Mouse (Mus musculus): ENCODE results near the gene Nhlrc4. TPM values are rescaled to one million over a fixed set of nuclear protein-coding genes. Genes with fewer than 3 reads are reported as not detected.

Gene Nhlrc4
- polyA plus RNA-seq, 2 experiments from 2014 or later, result not detected

DNA sequence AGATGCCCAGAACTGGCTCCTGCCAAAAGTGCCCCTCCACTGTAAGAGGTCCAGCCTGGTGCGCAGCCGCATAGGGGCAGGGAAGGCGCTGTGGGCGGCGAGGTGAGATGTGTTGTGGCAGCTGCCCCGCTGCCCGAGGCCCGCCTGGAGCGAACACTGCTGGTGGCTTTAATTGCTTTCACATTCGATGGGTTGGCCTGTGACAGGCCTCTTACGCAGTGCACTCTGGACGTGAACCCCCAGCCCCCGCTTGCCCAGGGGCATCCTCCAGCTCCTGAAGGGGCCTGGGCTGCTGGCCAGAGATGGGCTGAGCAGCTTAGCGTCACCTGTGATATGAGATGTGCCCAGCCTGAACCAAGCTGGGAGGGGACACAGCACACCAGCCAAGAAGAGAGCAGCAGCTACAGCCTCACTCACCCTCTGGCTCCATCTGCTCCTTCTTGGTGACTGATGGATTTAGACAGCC lies 12.9 kb upstream of the Nhlrc4 start:
- ATAC-seq, result no peak

DNA sequence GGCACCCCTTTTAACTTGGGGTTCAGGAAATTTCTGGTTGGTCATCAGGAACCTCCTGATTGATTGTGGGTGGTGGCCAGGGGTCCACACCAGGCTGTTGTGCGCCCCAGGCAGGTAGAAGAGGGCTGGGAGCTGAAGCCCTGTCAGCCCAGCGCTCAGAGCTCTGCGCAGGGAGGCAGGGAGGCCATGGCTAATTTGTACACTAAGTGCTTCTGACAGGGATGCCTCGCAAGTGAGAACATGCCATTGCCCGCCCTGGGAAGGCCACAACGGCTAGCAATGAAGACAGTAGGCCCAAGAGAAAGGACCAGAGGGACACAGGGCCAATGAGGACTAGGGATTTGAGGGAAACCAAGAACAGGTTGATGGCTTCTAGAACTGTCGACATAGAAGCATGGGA lies 11.9 kb upstream of the Nhlrc4 start:
- ATAC-seq, result no peak

DNA sequence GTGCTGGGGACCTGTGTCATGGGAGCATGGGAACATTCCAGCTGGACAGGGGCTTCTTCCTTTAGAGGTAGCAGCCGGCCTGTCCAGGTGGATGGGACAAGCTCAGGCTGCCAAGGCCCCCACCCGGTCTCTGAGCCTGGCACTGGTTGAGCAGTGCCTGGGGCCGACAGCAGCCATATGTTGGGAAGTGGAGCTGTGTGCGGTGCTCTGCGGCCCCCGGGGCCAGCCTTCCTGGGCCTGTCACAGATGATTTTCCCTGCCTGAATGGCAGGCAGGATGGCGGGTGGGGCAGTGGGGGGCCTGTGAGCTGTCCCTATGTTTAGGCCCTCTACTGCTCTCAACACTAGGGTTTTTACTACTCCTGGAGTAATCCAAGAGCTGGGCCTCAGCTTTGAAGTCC lies 11.4 kb upstream of the Nhlrc4 start:
- no peak for ATAC-seq

DNA sequence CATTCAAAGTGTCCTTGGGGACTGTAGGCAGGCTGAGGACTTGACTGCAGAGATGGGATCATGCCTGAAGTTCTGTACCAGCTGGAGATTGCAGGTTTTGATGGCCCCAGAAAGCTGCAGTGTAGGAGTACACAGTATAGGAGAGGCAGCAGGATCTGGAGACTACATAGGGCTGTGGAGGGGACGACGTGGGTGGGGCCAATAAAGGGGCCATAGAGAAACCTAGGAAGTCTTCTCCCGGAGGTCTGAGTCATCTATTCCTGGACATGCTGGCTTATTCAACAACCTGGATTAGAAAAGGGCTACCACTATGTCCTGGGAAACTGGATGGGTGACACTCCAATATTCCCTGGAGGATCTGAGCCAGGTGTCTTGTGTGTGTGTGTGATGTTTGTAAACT lies 11.0 kb upstream of the Nhlrc4 start:
- ATAC-seq, result no peak

DNA sequence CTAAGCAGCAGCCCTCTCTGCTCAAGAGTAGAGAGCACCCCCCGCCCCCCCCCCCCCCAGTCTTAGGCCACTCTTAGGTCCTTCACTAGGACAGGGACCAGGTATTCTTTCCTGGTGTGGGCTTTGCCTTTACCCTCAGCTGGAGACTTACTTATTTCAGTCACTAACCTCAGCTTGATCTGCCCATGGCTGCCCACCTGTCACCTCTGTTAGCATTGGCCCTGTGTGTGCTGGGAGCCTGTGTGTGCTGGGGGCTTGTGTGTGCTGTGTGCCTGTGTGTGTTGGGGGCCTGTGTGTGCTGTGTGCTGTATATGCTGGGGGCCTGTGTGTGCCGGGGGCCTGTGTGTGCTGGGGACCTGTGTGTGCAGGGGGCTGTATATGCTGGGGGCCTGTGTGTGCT lies 9.9 kb upstream of the Nhlrc4 start:
- no peak for ATAC-seq

DNA sequence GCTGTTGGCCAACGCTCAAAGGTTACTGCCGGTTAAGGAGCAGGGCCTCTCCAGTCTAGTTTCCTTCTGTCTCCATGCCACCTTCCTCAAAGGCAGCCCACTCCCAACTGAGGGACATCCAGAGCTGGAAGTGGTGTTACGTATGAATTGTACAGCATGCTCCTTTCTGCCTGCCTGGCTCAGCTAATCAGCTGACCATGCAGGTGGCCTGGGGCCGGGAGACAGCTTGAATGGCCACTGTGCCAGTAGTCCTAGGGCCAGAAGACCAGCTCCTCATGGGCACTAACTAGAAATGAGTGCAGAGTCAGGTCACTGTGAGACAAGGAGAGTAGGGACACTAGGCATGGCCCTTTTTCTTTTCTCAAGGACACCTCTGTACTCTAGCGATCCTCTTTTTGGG lies 8.4 kb upstream of the Nhlrc4 start:
- ATAC-seq, result no peak

DNA sequence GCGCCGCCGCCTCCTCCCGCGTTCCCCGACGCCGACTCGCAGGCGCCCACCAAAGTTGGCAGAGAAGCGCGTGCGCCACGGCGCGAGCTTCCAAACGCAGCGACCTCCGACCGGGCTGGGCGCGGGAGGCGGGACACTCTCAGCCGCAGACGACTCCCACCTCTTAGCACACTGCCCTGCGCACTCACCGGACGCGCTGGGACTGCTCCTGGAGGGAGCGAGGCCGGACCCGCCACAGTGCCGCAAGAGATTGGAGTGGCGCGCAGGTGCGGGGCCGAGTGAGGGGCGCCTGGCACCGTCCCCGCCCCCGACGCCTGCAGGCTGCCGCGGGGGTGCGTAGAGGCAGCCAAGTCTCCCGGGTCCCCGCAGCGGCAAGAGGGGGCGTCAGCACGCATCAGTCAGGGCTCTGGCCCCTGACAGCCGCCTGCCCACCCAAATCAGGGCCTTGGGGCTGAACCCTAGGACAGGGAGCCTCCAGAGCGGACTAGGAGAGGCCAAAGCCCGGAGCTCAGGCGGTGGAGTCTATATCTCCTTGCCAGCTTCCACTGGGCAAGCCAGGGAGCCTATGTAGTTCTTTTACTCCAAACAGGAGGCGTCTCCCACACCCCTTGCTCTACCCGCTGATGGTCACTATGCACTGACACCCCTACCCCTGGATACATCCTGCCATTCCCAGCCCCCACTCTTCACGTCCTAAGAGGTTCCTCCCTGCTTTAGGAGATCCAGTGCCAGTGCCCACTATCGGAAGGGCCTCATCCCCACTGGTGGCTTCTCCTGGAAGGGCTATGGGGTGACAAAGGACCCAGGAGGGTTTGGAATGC lies 7.3 kb upstream of the Nhlrc4 start, which contains the start of gene A930017K11Rik:
TSS of gene A930017K11Rik (minus strand) at position 763 of the 821 bp plus-strand sequence.
- no peak for ATAC-seq

DNA sequence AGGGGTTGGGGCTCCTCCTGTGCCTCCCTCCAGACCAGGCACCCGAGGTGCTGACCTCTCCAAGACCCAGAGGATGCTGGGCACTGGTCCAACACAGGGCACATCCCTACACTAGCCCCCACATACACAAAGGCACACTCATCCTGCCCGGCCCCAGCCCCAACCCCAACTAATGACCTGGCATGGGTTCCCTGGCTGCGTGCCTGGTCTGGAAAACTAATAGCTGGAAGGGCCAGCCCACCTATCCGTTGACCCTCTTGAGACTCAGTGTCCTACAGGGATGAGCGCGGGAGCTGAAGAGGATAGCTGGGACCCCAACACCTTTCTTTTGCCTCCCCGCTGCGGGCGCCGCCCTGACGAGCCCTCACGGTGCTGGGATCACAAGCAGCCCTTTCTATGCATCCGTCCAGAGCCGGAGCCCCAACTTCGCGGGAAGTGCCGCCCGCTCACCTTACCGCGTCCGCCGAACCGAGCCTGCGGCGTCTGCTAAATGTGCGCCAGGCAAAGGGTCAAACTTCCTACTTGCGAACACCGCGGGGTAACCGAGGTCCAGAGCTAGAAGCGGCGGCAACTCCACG lies 6.6 kb upstream of the Nhlrc4 start:
- no peak for ATAC-seq

DNA sequence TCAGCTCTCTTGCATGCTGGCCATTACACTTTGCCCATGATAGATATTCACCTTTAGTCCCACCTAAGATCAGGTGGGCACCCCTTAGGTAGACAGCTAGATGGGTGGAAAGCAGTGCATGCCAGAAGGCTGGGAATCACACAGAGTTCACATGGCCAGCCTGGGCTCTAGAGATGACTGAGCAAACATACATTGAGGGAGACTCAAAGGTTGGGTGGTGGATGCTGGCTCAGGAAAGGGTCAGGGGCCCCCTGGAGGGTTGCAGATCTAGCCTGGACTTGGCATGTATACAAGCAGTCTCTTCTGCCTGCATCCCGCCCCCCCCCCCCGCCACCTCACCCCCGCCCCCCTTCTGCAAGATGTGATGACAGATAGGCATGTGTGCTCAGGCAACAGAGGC lies 5.9 kb upstream of the Nhlrc4 start:
- ATAC-seq, result no peak

DNA sequence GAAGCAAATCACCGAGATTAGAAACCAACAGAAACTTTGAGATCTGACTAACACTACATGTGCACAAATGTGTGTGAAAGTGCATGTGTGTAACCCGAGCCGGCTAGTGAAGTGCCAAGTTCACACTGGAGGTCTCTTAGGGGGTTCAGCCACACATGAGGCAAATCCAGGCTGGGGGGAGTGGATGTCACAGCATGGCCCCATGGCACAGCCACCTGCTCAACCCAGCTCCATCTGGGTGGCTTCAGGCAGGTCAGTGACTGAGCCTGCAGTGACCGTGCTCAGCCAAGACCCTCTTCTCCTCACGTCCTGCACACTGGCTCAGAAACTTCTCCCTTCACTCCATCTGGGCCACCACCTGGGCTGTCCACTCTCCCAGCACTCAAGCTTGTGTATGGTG lies 5.2 kb upstream of the Nhlrc4 start:
- no peak for ATAC-seq

DNA sequence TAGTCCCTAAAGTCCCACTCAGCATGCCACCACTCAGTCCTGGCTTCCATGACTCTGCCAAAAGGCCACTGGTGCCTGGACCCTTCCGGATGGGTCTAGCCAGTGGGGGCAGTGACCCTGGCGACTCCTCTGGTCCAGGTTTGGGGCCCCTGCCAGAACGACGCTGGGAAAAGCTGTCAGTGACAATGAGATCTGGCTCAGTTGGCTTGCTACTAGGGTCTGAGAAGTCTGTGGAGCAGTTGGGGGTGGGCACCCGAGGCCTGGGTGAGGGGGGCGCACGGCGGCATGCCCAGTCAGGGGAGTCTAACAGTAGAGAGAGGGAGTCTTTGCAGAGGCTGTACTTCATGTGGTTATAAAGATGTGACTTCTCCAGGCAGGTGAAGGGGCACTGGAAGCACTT lies 3.3 kb upstream of the Nhlrc4 start:
- no peak for ATAC-seq

DNA sequence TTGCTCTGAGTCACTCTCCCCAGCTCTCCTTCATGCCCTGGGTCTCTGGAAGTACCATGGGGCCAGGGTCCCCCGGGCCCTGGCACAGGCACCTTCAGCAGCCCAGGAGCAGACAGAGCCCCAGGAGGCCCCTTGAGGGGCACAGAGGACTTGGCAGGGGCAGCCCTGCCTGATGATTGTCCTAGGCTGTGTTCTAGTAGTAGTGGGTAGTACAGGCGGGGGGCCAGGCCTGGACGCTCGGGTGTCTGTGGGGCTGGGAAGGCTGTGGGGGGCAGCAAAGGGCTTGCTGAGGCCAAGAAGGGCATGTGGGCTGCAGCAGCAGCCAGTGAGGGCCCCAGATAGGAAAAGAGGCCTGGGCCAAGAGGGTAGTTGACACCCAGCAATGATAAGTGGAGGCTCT lies 2.8 kb upstream of the Nhlrc4 start:
- ATAC-seq, result no peak

DNA sequence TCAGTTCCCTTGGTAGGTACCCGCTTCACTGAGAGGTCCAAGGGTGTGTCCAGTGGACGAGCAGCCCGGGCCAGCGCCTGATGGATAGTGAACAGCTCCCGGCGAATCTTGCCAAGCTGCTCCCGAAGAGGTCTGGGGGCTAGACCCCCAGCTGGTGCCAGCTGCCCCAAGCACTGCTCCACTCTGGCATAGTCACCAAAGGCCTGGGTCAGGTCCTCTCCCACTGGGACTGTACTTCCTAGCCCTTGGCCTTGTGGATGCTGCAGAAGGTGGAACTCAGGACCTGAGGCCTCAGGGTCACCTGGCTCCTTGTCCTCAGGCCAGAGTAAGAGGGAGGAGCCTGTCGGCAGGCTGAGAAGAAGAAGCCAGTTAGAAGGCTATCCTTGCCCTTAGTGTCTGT lies 2.1 kb upstream of the Nhlrc4 start:
- ATAC-seq, result no peak

DNA sequence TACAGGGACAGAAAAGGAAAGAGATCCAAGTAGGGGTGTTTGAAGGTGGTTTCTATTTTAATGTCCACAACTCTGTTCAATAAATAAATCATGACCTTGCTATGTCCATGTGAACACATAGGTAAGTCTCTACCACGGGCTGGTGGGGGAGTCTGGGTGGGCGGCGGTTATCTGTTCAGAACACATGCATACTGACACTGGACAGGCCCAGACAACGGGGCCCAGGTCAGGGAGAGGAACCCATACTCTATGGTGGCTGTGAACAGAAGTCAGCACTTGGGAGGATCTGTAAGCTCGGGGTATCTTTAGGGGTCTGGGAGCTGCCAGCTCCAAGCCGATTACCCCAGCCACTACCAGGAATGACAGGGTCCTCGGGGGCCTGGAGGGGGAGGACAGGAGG lies 1.6 kb upstream of the Nhlrc4 start:
- ATAC-seq, result no peak

DNA sequence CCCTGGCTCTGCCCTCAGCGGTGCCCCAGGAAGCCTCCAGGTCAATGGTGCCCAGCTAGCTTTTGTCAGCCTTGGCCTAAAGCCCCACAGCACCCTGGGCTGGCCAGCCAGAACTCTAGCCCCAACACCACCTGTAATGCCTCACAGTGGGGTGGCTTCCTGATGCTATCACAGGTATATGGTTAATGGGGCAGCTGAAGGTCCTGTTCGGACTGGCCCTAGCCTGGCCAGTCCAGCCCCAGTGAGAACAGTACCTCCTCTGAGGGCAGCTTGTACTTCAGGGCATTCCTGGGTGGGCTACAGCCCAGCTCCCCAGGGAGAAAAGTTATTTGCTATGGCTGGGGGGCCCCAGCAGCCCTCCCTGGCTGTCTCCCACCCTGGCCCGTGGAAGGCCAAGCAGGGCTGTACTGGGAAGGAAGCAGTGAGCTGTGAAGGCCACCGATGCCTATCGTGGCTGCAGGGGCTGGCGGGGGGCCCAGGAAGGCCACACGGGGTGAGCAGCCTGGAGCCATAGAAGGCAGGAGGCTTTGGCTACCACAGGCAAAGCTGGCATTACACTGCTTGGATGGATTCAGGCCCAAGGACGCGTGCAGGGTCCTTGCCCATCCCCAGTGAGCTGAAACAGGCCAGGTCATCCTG lies 875 bp upstream of the Nhlrc4 start:
- no peak for ATAC-seq

DNA sequence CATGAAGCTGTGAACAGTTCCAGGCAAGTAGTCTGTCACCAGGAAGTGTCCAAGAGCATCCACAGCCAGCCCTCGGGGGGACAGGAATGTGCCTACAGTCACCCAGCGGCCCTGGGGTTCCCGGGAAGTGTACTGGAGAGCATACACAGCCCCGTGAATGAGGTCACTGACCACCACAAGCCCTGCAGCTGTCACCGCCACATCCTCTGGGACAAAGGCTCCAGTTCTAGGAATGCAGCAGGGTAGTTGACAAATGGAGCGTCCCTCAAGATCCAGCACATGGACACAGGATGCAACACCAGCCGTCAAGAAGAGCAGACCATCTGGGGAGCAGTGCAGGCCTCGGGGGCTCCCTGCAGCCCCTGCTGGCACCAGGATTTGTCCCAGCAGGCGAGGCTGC lies 992 bp downstream of the Nhlrc4 start:
- no peak for ATAC-seq

DNA sequence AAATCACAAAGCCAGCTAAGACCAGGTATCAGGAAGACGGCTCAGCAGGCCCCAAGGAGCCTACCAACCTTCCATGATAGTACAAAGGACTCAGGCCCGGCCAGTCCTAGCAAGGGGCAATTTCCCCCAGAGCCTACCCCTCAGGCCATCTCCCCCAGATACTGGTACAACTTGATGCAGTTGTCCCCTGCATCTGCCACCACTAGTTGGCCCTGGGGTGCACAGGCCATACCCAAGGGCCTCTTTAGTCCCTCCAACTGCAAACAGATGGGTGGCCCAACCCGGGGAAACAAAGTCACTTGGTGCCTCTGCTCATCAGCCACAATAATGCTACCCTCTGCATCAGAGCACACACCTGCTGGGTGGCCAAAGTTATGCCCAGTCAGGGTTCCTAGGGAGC lies 1.5 kb downstream of the Nhlrc4 start:
- ATAC-seq, result no peak

DNA sequence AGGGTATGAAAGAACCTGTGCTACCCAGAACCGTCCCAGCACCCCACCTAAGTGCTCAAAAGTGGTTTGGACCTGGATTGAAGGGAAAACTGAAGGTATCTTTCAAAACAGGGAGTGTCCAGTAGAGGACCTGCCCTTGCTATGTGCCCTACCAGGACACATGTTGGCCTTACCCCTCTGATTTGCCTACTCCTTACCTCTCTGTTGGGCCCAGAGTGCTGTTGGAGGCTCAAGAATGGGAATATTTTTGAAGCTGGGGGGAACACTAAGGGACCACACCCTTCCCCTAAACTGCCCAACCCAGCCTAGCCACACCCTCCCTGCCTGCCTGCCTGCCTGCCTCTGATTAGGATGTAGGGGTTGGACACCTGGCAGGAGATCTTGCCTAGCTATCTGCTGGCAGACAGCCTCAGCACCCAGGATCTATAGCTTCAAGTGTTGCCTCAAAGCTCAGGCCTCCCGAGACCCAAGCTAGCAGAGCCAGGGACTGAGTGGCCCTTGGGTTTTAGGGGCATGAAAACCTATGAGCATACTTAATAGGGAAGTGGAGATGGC lies 2.1 kb downstream of the Nhlrc4 start:
- no peak for ATAC-seq

DNA sequence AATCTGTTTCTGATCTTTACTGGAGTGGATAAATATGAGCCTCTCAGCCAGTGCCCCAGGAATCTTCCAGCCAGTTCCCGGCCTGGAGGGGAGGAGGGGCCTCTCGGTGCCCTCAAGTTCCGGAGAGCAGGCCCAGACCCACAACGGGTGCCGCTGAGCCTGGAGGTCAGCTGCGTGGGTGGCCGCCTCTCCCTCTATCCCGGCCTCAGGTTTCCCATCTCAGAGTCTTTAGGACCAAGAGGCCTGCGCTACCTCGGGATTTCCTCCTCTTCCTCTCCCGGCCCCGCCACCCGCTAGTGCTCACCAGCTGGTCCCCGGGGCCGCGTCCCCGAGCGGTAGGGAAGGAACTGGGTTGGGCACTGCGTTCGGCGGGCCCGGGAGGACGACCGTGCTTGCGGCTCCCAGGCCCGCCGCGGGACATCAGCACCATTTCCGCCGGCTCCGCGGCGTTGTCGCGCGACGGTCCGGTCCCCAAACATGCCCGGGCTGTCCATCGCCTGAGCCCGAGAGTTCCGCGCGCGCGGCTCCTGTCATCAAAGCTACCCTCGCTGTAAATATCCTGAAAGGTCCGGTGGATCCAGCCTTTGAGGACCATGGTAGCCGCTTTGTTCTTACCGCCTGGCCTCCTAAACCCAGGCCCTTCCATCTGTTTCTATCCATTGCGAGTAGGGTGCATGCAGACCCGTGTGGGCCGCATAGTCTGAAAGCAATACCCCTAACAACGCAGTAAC lies 3.1 kb downstream of the Nhlrc4 start:
- ATAC-seq, result peak; percentile 72

DNA sequence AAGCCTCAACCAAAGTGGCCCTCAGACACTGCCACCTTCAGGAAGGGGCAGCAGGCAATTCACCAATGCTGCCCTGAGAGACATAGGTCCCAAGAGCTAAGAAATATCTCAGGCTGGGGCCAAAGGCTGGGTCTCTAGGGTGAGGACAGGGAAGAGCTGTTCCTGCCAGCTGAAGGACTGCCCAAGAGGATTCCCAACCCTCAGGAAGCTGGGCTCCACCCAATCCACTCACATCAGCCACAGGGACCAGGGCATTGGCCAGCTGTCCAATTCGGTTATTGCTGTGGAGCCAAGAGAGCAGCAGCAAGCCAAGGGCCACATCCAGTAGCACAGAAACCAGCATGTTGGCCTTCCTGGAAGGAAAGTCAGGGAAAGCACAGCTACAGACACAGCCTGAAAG lies 10.2 kb downstream of the Nhlrc4 start:
- no peak for ATAC-seq

DNA sequence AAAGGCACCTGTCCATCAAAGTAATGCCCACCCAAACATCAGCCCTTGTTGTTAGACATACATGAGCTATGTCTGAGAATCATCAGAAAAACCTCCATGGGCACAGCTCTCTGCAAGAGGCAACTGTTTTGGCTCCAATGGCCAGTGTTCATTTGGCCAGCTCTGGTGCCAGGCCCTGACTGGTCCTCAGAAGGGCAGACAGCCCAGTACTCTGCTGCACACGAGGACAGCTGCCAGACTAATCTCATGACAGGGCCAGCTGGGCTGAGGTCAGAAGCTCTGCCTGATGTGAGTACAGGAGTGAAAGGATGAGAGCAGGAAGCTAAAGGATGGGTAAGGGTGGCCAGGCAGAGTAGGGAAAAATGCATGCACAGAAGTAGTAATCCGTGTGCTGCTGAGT lies 19.4 kb downstream of the Nhlrc4 start:
- no peak for ATAC-seq

DNA sequence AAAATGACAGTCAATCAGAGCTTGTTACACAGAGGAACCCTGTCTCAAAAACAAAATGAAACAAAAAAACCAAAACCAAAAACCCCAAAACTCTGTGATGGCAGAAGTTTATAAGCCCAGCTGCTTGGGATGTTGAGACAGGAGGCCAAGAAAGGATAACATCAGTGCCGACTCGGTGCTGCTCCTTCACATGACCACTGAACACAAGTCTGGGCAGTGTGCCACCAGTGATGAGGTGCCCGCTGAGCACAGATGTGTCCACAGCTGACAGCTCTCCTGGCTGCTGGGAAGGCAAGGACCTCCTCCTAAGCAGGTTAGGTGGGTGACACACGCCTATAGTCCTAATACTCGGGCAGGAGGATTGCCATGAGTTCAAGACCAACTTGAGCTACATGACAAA lies 22.6 kb downstream of the Nhlrc4 start:
- ATAC-seq, result no peak

All from CD4-positive, CD25-positive, alpha-beta regulatory T cell, adult 4 months (primary cell).